Mouse (Mus musculus): ENCODE measurements around the gene Fbxo42.
A peak's percentile ranks its signal among the peaks of the same experiment; 100 is the strongest.

The Fbxo42 gene

DNA sequence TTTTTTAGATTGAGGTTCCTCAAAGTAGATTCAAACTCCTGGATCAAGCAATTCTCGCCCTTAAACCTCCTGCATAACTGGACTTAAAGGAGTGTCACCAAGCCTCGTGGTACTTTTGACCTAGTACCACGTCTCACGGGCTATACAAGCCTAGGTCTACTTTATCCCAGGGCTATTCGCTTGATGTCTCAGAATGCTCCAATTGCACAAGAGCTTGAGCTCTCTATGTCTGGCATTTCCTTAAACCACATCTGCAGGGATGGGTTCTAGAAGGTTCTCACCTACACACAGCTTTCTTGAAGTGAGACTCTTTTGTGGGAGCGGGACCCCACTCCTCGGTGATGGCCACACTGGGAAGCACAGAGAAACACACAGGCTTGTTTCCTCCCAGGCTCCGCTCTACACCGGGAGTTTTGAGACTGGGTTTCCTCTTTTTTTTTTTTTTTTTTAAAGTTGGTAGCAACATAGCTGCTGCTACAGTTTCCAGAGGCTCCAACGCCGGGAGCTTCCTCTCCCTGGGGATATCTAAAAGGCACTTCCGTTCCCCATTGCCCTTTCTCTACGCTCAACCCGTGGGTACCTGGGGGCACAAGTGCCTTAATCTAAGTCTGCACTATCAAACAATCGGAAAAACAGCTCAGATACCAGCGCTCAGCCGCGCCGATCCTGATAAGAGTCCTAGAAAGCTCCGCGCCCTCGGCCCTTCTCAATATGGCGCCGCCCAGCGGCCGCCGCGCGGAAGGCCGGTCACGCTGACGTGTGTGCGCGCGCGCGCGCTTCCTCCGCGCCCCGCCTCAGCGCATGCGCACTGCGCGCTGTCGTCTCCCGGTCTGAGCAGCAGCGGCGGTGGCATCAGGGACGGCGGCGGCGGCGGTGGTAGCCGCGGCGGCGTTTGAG lies at the start of gene Fbxo42:
Gene Fbxo42 (plus strand): TSS at position 802 of the 897 bp plus-strand sequence.
- DNase-seq (ENCODE audit: low read depth, low spot score): peak; percentile 94

GRCm38 (mm10) chr4:141098935-141099334 lies 48.8 kb upstream of the Fbxo42 start:
- no peak for DNase-seq (ENCODE audit: low read depth, low spot score)

GRCm38 (mm10) chr4:141099956-141100355 lies 47.8 kb upstream of the Fbxo42 start:
- no peak for DNase-seq (ENCODE audit: low read depth, low spot score)

DNA sequence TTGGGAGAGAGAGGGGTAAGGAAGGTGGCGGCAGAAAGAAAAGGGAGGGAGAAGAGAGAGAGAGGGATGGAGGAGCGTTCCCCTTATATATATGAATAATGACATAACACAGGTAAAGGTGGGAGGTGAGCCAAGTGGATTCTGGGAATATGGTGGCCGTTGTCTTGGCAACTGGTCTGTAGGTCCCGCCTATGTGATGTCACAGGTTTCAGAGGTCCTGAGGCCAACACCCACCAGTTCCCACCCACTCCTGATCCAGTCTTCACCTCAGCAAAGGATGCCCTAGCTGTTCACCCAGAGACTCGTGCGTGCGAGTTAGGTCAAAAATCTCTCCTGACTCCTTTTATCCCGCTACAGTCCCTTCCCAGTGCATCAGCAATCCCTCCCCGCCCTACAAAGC lies 46.4 kb upstream of the Fbxo42 start:
- no peak for DNase-seq (ENCODE audit: low read depth, low spot score)

GRCm38 (mm10) chr4:141101855-141102254 lies 45.9 kb upstream of the Fbxo42 start:
- no peak for DNase-seq (ENCODE audit: low read depth, low spot score)

- peak; percentile 37 for DNase-seq (ENCODE audit: low read depth, low spot score)
Observed at GRCm38 (mm10) chr4:141106526-141107183, 41.1 kb upstream of the Fbxo42 start.

- no peak for DNase-seq (ENCODE audit: low read depth, low spot score)
Observed at GRCm38 (mm10) chr4:141108196-141108732, 39.4 kb upstream of the Fbxo42 start.

GRCm38 (mm10) chr4:141113831-141114230 lies 33.9 kb upstream of the Fbxo42 start:
- no peak for DNase-seq (ENCODE audit: low read depth, low spot score)

- no peak for DNase-seq (ENCODE audit: low read depth, low spot score)
Observed at GRCm38 (mm10) chr4:141114521-141114981, 33.2 kb upstream of the Fbxo42 start.

DNA sequence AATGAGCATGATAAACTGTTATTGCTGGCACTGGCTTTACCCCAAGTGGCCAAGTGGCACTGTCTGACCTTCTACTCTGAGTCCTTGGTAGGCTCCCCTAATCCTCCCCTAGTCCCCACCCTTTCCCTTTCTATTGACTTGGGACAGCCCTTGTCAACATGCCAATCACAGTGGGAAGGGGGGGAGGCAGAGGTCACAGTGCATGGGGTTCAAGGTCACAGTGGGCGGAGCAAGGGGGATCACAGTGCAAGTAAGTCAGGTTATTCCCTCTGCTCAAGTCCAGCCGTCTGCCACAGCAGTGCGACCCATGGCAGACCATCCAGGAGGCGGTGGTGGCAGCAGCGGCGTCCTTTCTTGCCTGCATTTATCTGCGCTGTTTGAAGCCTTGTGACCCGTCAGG lies 32.3 kb upstream of the Fbxo42 start:
- DNase-seq (ENCODE audit: low read depth, low spot score): no peak

GRCm38 (mm10) chr4:141118691-141119090 lies 29.0 kb upstream of the Fbxo42 start:
- no peak for DNase-seq (ENCODE audit: low read depth, low spot score)

DNA sequence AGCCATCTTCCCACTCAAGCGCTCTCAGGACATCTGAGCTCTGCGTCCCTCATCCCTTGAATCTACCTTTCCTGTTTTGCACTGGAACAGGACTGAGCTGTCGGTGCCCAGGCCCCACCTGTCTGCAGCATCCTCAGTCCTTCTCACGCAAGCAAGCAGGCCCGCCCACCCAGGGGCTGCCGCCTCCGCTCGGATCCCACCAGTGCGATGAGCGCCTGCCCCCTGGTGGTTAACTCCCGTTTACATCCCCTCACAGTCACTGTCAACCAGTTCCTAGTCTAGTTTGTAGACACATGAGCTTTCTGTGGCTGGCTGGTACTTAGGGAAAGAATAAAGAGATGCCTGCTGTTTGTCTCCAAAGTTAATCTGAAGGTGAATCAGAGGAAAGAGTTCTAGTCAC lies 27.0 kb upstream of the Fbxo42 start:
- DNase-seq (ENCODE audit: low read depth, low spot score): no peak

GRCm38 (mm10) chr4:141122663-141123062 lies 25.1 kb upstream of the Fbxo42 start:
- DNase-seq (ENCODE audit: low read depth, low spot score): peak; percentile 55

GRCm38 (mm10) chr4:141123065-141123464 lies 24.6 kb upstream of the Fbxo42 start:
- DNase-seq (ENCODE audit: low read depth, low spot score): no peak

GRCm38 (mm10) chr4:141129190-141129710 lies 18.5 kb upstream of the Fbxo42 start:
- no peak for DNase-seq (ENCODE audit: low read depth, low spot score)

GRCm38 (mm10) chr4:141130704-141131342 lies 16.9 kb upstream of the Fbxo42 start:
- DNase-seq (ENCODE audit: low read depth, low spot score): no peak

- no peak for DNase-seq (ENCODE audit: low read depth, low spot score)
Observed at GRCm38 (mm10) chr4:141131531-141132061, 16.1 kb upstream of the Fbxo42 start.

DNA sequence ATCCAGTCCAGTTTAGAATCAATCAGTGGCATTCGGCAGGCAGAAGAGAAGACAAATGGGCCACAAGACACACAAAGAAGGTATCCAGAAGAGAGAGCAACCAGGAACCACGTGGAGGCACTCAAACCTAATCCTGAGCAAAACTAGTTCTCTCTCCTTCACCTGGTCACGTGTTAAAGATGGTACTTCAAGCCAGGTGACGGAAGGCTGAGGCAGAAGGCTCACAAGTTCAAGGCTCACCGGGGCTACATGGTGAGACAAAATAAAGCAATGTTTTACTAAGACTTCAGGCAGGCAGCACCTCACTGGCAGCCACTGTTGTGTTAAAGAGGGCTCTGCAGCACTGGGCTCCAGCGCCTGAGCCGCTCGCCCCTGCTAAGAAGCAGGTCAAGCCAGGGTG lies 15.5 kb upstream of the Fbxo42 start:
- no peak for DNase-seq (ENCODE audit: low read depth, low spot score)

DNA sequence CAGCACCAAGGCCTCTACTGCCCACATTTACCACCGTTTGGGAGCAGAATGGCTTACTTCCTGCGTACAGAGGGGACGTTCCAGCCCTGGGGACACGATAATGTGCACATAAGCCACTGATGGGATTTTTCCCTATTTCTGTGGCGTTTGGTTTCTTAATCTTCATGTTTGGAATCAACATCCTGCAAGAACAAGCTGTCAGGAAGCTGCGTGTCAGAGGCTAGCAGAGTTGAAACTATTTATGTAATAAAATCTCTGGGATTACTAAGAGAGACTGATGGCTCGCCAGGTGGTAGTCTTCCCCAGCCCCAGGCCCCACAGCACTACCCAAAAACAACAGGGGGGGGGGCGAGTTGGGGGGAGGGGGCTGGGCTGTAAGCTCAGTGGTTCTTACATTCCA lies 14.5 kb upstream of the Fbxo42 start:
- DNase-seq (ENCODE audit: low read depth, low spot score): no peak

- DNase-seq (ENCODE audit: low read depth, low spot score): no peak
Observed at GRCm38 (mm10) chr4:141134031-141134441, 13.7 kb upstream of the Fbxo42 start.

DNA sequence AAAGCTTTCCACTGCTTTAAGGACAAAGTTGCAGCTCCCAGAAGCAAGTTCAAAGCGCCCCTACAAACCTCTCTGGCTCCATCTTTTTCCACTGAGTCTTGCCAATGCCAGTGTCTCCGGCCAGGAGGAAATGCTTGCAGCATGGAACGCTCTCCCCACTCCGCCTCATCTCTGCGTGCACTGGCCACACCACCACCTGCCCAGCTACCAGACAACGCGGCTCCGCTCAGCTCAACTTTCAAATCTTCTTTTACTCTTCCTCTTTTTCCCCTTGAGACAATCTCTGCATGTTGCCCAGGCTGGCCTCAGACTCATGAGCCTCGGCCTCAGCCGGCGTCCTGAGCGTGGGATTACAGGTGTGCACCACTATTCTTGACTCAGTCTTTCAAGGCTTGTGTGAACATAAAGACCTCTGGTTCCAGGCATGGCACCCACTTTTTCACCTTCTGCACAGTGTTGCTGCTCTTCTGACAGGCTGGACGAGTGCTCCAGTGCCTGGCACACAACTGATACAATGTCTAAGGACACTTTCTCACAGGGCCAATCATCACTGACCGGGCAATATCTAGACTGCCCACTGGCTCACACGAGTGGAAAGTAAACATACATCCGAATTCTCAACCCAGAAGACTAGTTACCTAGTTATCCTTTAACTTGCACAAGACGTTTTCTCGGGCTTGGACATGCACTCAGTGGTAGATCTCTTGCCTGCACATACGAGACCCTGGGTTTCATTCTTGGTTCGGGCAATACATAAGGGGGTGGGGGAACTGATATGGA lies 12.8 kb upstream of the Fbxo42 start:
- peak; percentile 73 for DNase-seq (ENCODE audit: low read depth, low spot score)
